Mouse (Mus musculus) intestine, embryonic 14.5 days (tissue): ENCODE results near the gene Tfrc. TPM values are rescaled to one million over a fixed set of nuclear protein-coding genes. Genes with fewer than 3 reads are reported as not detected.
A peak's percentile ranks its signal among the peaks of the same experiment; 100 is the strongest.

Experiments
- ATAC-seq: fragments of 200-750 bp; cut with Nextera tagmentation; replicated peaks from 2 replicates; pipeline ENCODE4 v1.8.0; 2017; ENCODE audit warnings: low read depth, moderate number of reproducible peaks, moderate TSS enrichment, moderate library complexity; ENCODE audit not compliant: low FRiP score, low TSS enrichment
- DNase-seq: peaks from one replicate; pipeline ENCODE4 v3.0.0-alpha.2; 2018; ENCODE audit warnings: low spot score
- H3K27ac ChIP-seq: fragments of 300-500 bp; sonication (generic); 2 replicates; pipeline ENCODE4 v1.5.1; 2014; ENCODE audit warnings: low read depth, mild to moderate bottlenecking, control low read depth
- H3K27me3 ChIP-seq: fragments of 300-500 bp; sonication (generic); replicated peaks from 2 replicates; pipeline ENCODE4 v1.6.1; 2014; ENCODE audit warnings: low read length, control low read depth; ENCODE audit not compliant: control insufficient read depth, insufficient read depth
- H3K36me3 ChIP-seq: fragments of 300-500 bp; sonication (generic); 2 replicates; pipeline ENCODE4 v1.6.1; 2014; ENCODE audit warnings: low read length, control low read depth; ENCODE audit not compliant: control insufficient read depth, insufficient read depth
- H3K4me1 ChIP-seq: fragments of 300-500 bp; sonication (generic); replicated peaks from 2 replicates; pipeline ENCODE4 v1.6.1; 2014; ENCODE audit warnings: low read length, control low read depth, mixed read lengths; ENCODE audit not compliant: control insufficient read depth, insufficient read depth
- H3K4me2 ChIP-seq: fragments of 300-500 bp; sonication (generic); 2 replicates; pipeline ENCODE4 v1.6.1; 2014; ENCODE audit warnings: low read length
- H3K4me3 ChIP-seq: fragments of 300-500 bp; sonication (generic); 2 replicates; pipeline ENCODE4 v1.5.1; 2014; ENCODE audit warnings: low read depth, low read length, control low read depth, mixed read lengths
- H3K9ac ChIP-seq: fragments of 300-500 bp; sonication (generic); 2 replicates; pipeline ENCODE4 v1.6.1; 2014; ENCODE audit warnings: mild to moderate bottlenecking, low read length
- H3K9me3 ChIP-seq: fragments of 300-500 bp; sonication (generic); 2 replicates; pipeline ENCODE4 v1.6.1; 2016; ENCODE audit warnings: low read length, control low read depth; ENCODE audit not compliant: control insufficient read depth
- WGBS: fragments of 180-500 bp; shearing (Covaris S2); extraction: QIAGEN DNeasy Blood & Tissue Kit; methylation state at CpG from one replicate; pipeline ENCODE4 v1.1.7; 2014; 5-methylcytosine and 5-hydroxymethylcytosine counted together
- polyA plus RNA-seq: library from polyadenylated mRNA; unstranded; fragments of >200 nt; fragmentation: Nextera tagmentation; extraction: Ambion mirVana; gene quantifications from 2 replicates; pipeline ENCODE4 v1.2.1, GENCODE M21; 2014

The Tfrc gene
- polyA plus RNA-seq, 1 experiment from 2014 or later, result 162 TPM

DNA sequence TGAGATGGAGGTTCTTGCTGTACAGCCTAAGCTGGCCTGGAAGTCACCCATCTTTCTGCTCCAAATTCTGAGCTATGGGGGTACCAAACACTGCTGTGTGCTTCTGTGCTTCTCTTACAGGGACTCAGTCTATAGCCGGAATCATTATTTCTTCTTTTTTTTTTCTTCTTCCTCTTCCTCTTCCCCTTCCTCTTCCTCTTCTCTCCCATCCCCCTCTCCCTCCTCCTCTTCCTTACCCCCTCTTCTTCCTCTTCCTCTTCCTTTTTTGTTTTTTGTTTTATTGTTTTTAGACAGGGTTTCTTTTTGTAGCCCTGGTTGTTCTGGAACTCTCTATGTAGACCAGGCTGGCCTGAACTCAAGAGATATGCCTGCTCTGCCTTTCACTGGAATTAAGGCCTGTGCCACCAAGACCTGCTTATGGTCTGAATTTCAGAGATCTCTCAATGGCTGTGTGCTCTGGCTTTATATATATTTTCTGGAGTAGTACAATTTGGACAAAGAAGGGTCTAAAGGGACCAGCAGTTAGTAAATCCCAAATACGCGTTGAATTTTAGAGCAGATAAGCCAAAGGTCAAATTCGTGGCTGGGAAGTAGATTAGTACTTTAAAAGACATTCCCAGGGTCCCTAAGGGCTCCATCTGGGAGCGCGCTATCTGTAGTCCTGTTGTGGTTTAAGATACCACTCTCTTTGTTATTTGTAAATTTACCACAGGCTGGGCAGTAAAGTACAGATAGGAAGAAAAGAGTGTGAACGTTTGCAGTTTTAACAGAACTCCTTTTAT is 967 bp upstream of the Tfrc start:
- Histone ChIP-seq H3K27ac (peak overlapping the region; percentile 71), H3K9ac (no peak overlapping the region), H3K27me3 (no peaks in the 10 kb centered on the region), H3K9me3 (no peaks in the 10 kb centered on the region), H3K4me1 (no peaks in the 10 kb centered on the region), H3K4me3 (peak overlapping the region; percentile 59; the same call in 1 of the 2 replicates), H3K36me3 (no peaks in the 10 kb centered on the region), H3K4me2 (peak overlapping the region; percentile 73)
- peak; percentile 60 for DNase-seq
- no peak for ATAC-seq
- 50% methylated on average over 7 of the region's 7 CpGs for WGBS

DNA sequence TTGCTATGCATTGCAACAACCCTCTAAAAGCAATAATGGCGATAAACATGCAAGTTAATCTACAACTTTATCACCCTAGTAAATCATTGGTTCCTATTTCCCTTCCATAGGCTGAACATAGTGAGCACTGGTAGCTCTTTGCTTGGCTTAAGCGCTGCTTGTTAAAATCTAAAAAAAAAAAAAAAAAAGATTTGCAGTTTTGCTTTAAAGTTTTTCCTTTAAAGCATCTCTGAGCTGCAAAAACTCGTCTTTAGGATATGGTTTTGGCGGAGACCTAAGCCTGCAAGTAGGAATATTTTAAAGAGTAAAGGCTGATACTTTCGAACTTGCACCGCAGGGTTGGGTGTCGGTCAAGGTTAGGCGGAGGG is 392 bp upstream of the Tfrc start:
- H3K27ac ChIP-seq, result peak overlapping the region; percentile 71
- H3K9me3 ChIP-seq, result no peaks in the 10 kb centered on the region
- H3K36me3 ChIP-seq, result no peaks in the 10 kb centered on the region
- peak; percentile 52; the same call in 1 of the 2 replicates for ATAC-seq
- 8% methylated on average over 8 of the region's 8 CpGs for WGBS
- H3K9ac ChIP-seq, result peak overlapping the region; percentile 34
- H3K27me3 ChIP-seq, result no peaks in the 10 kb centered on the region
- no peaks in the 10 kb centered on the region for H3K4me1 ChIP-seq
- H3K4me2 ChIP-seq, result peak overlapping the region; percentile 73
- DNase-seq, result no peak
- H3K4me3 ChIP-seq, result peak overlapping the region; percentile 59

DNA sequence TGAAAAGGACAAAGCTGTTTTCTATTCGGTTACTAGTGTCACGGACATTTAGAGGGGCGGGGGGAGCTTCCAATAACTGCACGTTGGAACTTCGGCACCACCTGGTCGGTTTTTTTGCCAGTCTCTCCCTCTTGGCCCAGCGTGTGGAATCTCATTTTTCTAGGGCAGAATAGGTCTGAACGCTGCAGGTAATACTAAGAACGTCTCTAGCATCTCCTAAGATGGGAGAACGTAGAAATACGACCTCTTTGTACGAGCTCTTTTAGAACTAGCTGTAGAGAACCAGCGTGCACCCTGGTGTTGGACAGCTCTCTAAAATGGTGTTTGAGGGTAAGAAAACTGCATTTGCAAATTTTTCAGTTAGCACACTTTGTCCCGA is 670 bp downstream of the Tfrc start:
- Histone ChIP-seq H3K36me3 (peaks cover 4% of the 10 kb centered on the region), H3K4me3 (peak overlapping the region; percentile 59), H3K27ac (peak overlapping the region; percentile 88; the same call in 1 of the 2 replicates), H3K4me2 (peak overlapping the region; percentile 73), H3K9me3 (no peaks in the 10 kb centered on the region), H3K4me1 (no peaks in the 10 kb centered on the region), H3K9ac (peak overlapping the region; percentile 62), H3K27me3 (no peaks in the 10 kb centered on the region)
- no peak for ATAC-seq
- WGBS, result under 1% methylated on average over 14 of the region's 14 CpGs
- no peak for DNase-seq

GRCm38 (mm10) chr16:32610460-32611255 is 1.9 kb downstream of the Tfrc start:
- 0 out of 2 replicates have a peak overlapping the region, but pooled peaks have one; percentile 0 for H3K9ac ChIP-seq
- no peaks in the 10 kb centered on the region for H3K9me3 ChIP-seq
- DNase-seq (no peak), ATAC-seq (no peak)
- whole genome bisulfite sequencing, result 65% methylated on average over 5 of the region's 5 CpGs
- no peaks in the 10 kb centered on the region for H3K4me1 ChIP-seq
- peak overlapping the region; percentile 59 for H3K4me3 ChIP-seq
- no peaks in the 10 kb centered on the region for H3K27me3 ChIP-seq
- H3K4me2 ChIP-seq, result peak overlapping the region; percentile 73
- H3K36me3 ChIP-seq, result peaks cover 17% of the 10 kb centered on the region
- no peak overlapping the region for H3K27ac ChIP-seq

DNA sequence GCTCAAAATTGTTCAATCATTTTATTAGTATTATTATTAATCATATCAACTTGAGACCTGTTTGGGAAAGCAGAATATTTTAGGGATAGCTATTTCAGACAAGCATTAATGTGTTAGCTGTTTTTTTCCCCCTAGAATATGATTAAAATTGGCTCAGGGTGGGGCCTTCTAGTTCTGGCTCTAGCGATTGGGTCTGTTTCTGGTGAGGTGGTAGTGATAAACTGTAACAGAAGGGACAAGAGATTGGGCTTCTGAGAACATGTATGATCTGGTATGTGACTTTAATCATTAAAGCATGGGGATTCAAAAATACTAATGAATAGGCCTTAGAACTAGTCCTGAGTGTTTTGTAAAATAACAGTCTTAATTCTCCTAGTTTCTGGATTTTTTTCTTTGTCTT is 3.3 kb downstream of the Tfrc start:
- H3K27me3 ChIP-seq, result no peaks in the 10 kb centered on the region
- ATAC-seq, result no peak

GRCm38 (mm10) chr16:32613269-32613834 is 4.6 kb downstream of the Tfrc start:
- Histone ChIP-seq H3K36me3 (peaks cover 42% of the 10 kb centered on the region), H3K4me1 (no peaks in the 10 kb centered on the region), H3K9me3 (no peaks in the 10 kb centered on the region), H3K4me3 (no peak overlapping the region), H3K9ac (no peak overlapping the region), H3K27me3 (no peaks in the 10 kb centered on the region), H3K4me2 (no peak overlapping the region), H3K27ac (no peak overlapping the region)
- DNase-seq (no peak), ATAC-seq (no peak)
- 72% methylated on average over 3 of the region's 3 CpGs for WGBS

More for the DNA sequence above, 3.3 kb downstream of the Tfrc start:
- DNase-seq, result no peak
- no peak overlapping the region for H3K9ac ChIP-seq
- 83% methylated on average over 1 of the region's 1 CpGs for whole genome bisulfite sequencing
- no peaks in the 10 kb centered on the region for H3K9me3 ChIP-seq
- H3K36me3 ChIP-seq, result peaks cover 31% of the 10 kb centered on the region
- H3K4me1 ChIP-seq, result no peaks in the 10 kb centered on the region
- H3K27ac ChIP-seq, result no peak overlapping the region
- no peak overlapping the region for H3K4me3 ChIP-seq
- H3K4me2 ChIP-seq, result no peak overlapping the region

- no peak overlapping the region for H3K4me2 ChIP-seq
- no peak overlapping the region for H3K9ac ChIP-seq
- ATAC-seq, result no peak
- H3K36me3 ChIP-seq, result peaks cover 49% of the 10 kb centered on the region
- no peak for DNase-seq
- no peak overlapping the region for H3K4me3 ChIP-seq
- H3K27me3 ChIP-seq, result no peaks in the 10 kb centered on the region
- no peak overlapping the region for H3K27ac ChIP-seq
- H3K4me1 ChIP-seq, result no peaks in the 10 kb centered on the region
- H3K9me3 ChIP-seq, result no peaks in the 10 kb centered on the region
- 61% methylated on average over 4 of the region's 4 CpGs for WGBS
Measured at GRCm38 (mm10) chr16:32614047-32614446, 5.3 kb downstream of the Tfrc start.

DNA sequence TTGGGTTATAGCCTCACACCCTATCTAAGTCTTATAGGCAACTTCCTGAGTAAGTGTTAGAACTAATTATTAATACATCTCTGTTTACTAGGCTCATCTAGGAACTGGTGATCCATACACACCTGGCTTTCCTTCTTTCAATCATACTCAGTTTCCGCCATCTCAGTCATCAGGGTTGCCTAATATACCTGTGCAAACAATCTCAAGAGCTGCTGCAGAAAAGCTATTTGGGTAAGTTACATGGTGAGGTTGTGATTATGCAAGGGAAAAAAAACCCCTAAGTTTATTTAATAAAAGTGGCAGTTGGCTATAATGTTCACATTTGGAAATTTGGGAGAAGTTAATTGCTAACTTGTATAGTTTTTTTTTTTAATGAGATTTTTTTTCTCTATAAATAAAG is 10.2 kb downstream of the Tfrc start:
- DNase-seq (no peak), ATAC-seq (no peak)
- WGBS, result 90% methylated on average over 1 of the region's 1 CpGs
- H3K27me3 ChIP-seq, result no peaks in the 10 kb centered on the region
- no peak overlapping the region for H3K4me2 ChIP-seq
- H3K4me1 ChIP-seq, result no peaks in the 10 kb centered on the region
- H3K36me3 ChIP-seq, result peaks cover 95% of the 10 kb centered on the region
- H3K9ac ChIP-seq, result no peak overlapping the region
- no peak overlapping the region for H3K27ac ChIP-seq
- H3K4me3 ChIP-seq, result no peak overlapping the region
- no peaks in the 10 kb centered on the region for H3K9me3 ChIP-seq
